ENCODE assay signal across 13 mouse cellular contexts in the genomic region with DNA sequence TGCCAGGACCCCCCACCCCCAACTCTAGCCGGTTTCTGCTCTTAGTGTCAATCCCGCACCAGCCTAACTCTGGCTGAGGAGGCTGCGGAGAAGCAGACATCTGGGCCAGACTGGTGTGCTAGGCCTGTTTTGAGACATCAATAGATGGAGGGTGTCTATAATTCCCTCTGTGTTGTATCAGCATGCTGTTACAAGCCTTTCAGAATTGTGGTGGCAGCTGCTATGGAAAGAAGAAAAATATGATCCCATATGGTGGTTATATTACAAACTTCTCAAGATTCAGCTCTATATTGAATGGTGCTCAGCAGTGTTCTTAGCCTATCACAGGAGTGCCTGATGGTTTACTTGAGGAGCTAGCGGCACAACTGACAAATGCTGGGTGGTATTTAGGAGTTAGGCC.
"Had no signal": no experiment of that assay in that cellular context is flagged by ENCODE, and none has a peak within 500 bp of the region (broad histone marks: within the 10 kb centered on the region; RNA-seq: fewer than 3 reads in every experiment).

No protein-coding gene starts in this region.

- H3K9me3 ChIP-seq: kidney, embryonic 15.5 days; limb, embryonic 13.5 days; liver, embryonic 15.5 days; midbrain, embryonic 13.5 days had no signal

- ATAC-seq: lung, postnatal 0 days; midbrain, embryonic 13.5 days had no signal

- H3K4me2 ChIP-seq: kidney, embryonic 15.5 days; limb, embryonic 13.5 days; liver, embryonic 15.5 days; midbrain, embryonic 13.5 days had no signal

- H3K4me1 ChIP-seq: kidney, embryonic 15.5 days; liver, embryonic 15.5 days had no signal

- H3K27me3 ChIP-seq: kidney, embryonic 15.5 days; liver, embryonic 15.5 days had no signal

- H3K27ac ChIP-seq: kidney, embryonic 15.5 days; limb, embryonic 13.5 days; liver, embryonic 15.5 days; midbrain, embryonic 13.5 days; stomach, postnatal 0 days had no signal

- H3K4me3 ChIP-seq: kidney, embryonic 15.5 days; limb, embryonic 13.5 days; liver, embryonic 15.5 days; midbrain, embryonic 13.5 days had no signal

- H3K36me3 ChIP-seq: kidney, embryonic 15.5 days; limb, embryonic 13.5 days; liver, embryonic 15.5 days; midbrain, embryonic 13.5 days had no signal

- H3K9ac ChIP-seq: kidney, embryonic 15.5 days; limb, embryonic 13.5 days; liver, embryonic 15.5 days; midbrain, embryonic 13.5 days had no signal

- DNase-seq: kidney, adult 2 months; kidney, postnatal 14 days; lung, adult 2 months; lung, postnatal 36 days; right cerebral cortex, postnatal 25 days; thymus, adult 18-20 months; thymus, postnatal 14 days had no signal
